Mouse (Mus musculus): ENCODE measurements around the gene Uhrf1bp1.

- TF ChIP-seq HCFC1 (IDR thresholded peaks at IDR 0.05; ENCODE audit: borderline replicate concordance, insufficient read depth, low read length) (no peak), ZC3H11A (IDR thresholded peaks at IDR 0.05; ENCODE audit: borderline replicate concordance, low read depth, low read length) (no peak), ZNF384 (IDR thresholded peaks at IDR 0.05; ENCODE audit: low read depth, low read length) (no peak)
Measured at GRCm38 (mm10) chr17:27935091-27935490, 78.8 kb downstream of the Uhrf1bp1 start.

Data from ES-E14 (cell line).